ENCODE assay signal across 9 mouse cellular contexts in the genomic region with DNA sequence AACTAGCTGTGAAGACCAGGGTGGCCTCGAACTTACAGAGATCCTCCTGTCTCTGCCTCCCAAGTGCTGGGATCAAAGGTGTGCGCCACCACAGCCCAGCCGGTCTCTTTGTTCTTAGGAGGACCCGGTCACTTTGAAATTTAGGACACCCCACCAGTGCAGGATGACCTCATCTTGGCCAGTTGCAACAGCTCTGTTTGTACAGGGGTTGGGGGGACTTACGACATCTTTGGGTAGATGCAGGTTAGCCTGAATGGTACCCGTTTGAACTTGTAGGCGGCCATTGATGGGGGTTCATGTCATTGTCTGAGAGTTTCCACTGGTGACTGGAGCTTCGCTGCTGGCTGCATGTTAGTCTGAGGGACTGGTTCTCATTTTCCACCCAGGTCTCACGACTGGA. TPM values are rescaled to one million over a fixed set of nuclear protein-coding genes. Genes with fewer than 3 reads are reported as not detected.
DNase-seq lines count a peak whose midpoint lies in the region; ATAC-seq and TF ChIP-seq lines count a peak whose summit lies in the region.
"Had no signal": no experiment of that assay in that cellular context is flagged by ENCODE, and none has a peak within 500 bp of the region (broad histone marks: within the 10 kb centered on the region; RNA-seq: fewer than 3 reads in every experiment).

No protein-coding gene starts in this region.

- H3K27me3 ChIP-seq in lung, embryonic 14.5 days (ENCODE audit: insufficient read depth, low read length) = no peaks in the 10 kb centered on the region
- H3K27me3 ChIP-seq in heart, embryonic 16.5 days (ENCODE audit: control insufficient read depth, insufficient read depth, low read length) = no peaks in the 10 kb centered on the region
- no peaks in the 10 kb centered on the region for H3K27me3 ChIP-seq in forebrain, embryonic 14.5 days (replicated peaks; ENCODE audit: control insufficient read depth, insufficient read depth, low read length)

- no peak for TF ChIP-seq CTCF in lung, embryonic 14.5 days (IDR thresholded peaks at IDR 0.05; ENCODE audit: low read depth)

- no peak for ATAC-seq in lung, embryonic 14.5 days (ENCODE audit: insufficient read depth)
- ATAC-seq in heart, embryonic 16.5 days (replicated peaks; ENCODE audit: extremely low read depth, insufficient read depth, low FRiP score) = no peak
- ATAC-seq in megakaryocyte progenitor cell, adult 5-6 weeks (replicated peaks; ENCODE audit: poor library complexity) = peak; percentile 29; the same call in 1 of the 2 replicates
- no peak for ATAC-seq in forebrain, embryonic 14.5 days

- H3K9ac ChIP-seq in lung, embryonic 14.5 days = no peak overlapping the region
- H3K9ac ChIP-seq in heart, embryonic 16.5 days (ENCODE audit: low read length) = no peak overlapping the region
- no peak overlapping the region for H3K9ac ChIP-seq in forebrain, embryonic 14.5 days (ENCODE audit: low read length)

- no peak overlapping the region for H3K4me3 ChIP-seq in lung, embryonic 14.5 days (ENCODE audit: low read depth, low read length)
- no peak overlapping the region for H3K4me3 ChIP-seq in heart, embryonic 16.5 days (ENCODE audit: low read length)
- H3K4me3 ChIP-seq in forebrain, embryonic 14.5 days (ENCODE audit: low read depth, low read length) = no peak overlapping the region
- H3K4me3 ChIP-seq: midbrain, embryonic 10.5 days had no signal

- peak overlapping the region; percentile 24; the same call in 1 of the 2 replicates for H3K27ac ChIP-seq in lung, embryonic 14.5 days (ENCODE audit: low read depth)
- H3K27ac ChIP-seq in heart, embryonic 16.5 days (ENCODE audit: low read length) = no peak overlapping the region
- H3K27ac ChIP-seq in forebrain, embryonic 14.5 days (ENCODE audit: low read depth, low read length) = no peak overlapping the region
- H3K27ac ChIP-seq: midbrain, embryonic 10.5 days had no signal

- peaks cover 16% of the 10 kb centered on the region for H3K4me1 ChIP-seq in lung, embryonic 14.5 days (ENCODE audit: insufficient read depth)
- peaks cover 13% of the 10 kb centered on the region for H3K4me1 ChIP-seq in heart, embryonic 16.5 days (ENCODE audit: control insufficient read depth, insufficient read depth, low read length)
- no peaks in the 10 kb centered on the region for H3K4me1 ChIP-seq in forebrain, embryonic 14.5 days (ENCODE audit: control insufficient read depth, insufficient read depth, low read length)

- peak overlapping the region; percentile 44 for H3K4me2 ChIP-seq in lung, embryonic 14.5 days
- peak overlapping the region; percentile 30 for H3K4me2 ChIP-seq in heart, embryonic 16.5 days (ENCODE audit: low read depth, low read length)
- no peak overlapping the region for H3K4me2 ChIP-seq in forebrain, embryonic 14.5 days (ENCODE audit: low read length)

- 71% methylated on average over 9 of the region's 9 CpGs for WGBS in lung, embryonic 14.5 days
- WGBS in heart, embryonic 16.5 days = 76% methylated on average over 9 of the region's 9 CpGs
- 76% methylated on average over 9 of the region's 9 CpGs for WGBS in forebrain, embryonic 14.5 days

- DNase-seq in cerebellum, postnatal 25 days = peak; percentile 0
- no peak for DNase-seq in cerebellum, adult 11 months
- DNase-seq in lung, embryonic 14.5 days = no peak
- no peak for DNase-seq in lung, postnatal 36 days
- DNase-seq in forebrain, embryonic 14.5 days (ENCODE audit: low spot score) = no peak
- DNase-seq in cerebellum, adult 9-10 months = no peak

- no peaks in the 10 kb centered on the region for H3K36me3 ChIP-seq in lung, embryonic 14.5 days (ENCODE audit: insufficient read depth)
- no peaks in the 10 kb centered on the region for H3K36me3 ChIP-seq in heart, embryonic 16.5 days (ENCODE audit: control insufficient read depth, insufficient read depth)
- no peaks in the 10 kb centered on the region for H3K36me3 ChIP-seq in forebrain, embryonic 14.5 days (ENCODE audit: control insufficient read depth, insufficient read depth, low read length)
- H3K36me3 ChIP-seq: midbrain, embryonic 10.5 days had no signal

- H3K9me3 ChIP-seq in lung, embryonic 14.5 days (ENCODE audit: low read depth, low read length) = no peaks in the 10 kb centered on the region
- no peaks in the 10 kb centered on the region for H3K9me3 ChIP-seq in heart, embryonic 16.5 days (replicated peaks; ENCODE audit: control insufficient read depth, low read length)
- H3K9me3 ChIP-seq in forebrain, embryonic 14.5 days (replicated peaks; ENCODE audit: control insufficient read depth, low read length) = no peaks in the 10 kb centered on the region
- H3K9me3 ChIP-seq: midbrain, embryonic 10.5 days had no signal

RNA-seq across cellular contexts. Expression of a gene that starts 14.8 kb away (rescaled TPM):
- polyA plus RNA-seq in lung, embryonic 14.5 days (2014; fragmentation: Nextera tagmentation; extraction: Ambion mirVana) = 25.0 and 26.2 TPM in 2 replicates
- 13.0 and 18.6 TPM in 2 replicates for polyA plus RNA-seq in heart, embryonic 16.5 days (2015; fragmentation: Nextera tagmentation; extraction: Ambion mirVana)
- 10.9 and 13.8 TPM in 2 replicates for total RNA-seq in megakaryocyte progenitor cell, adult 5-6 weeks (2015)
- total RNA-seq in megakaryocyte progenitor cell, adult 5-6 weeks (2017) = 11.5 and 15.1 TPM in 2 replicates
- polyA plus RNA-seq in forebrain, embryonic 14.5 days (2014; fragmentation: Nextera tagmentation; extraction: Ambion mirVana) = 12.2 and 14.7 TPM in 2 replicates

Comparison
In these comparisons a context has a peak if more than half of its experiments do, and no peak if none do; other contexts are left out.
1. DNase-seq: peak in cerebellum, postnatal 25 days (2 of 2); none in cerebellum, adult 11 months (single experiment), lung, embryonic 14.5 days (single experiment), lung, postnatal 36 days (single experiment), forebrain, embryonic 14.5 days (single experiment) and cerebellum, adult 9-10 months (single experiment).